Mouse (Mus musculus): ENCODE measurements around the gene Ttc30a1. TPM values are rescaled to one million over a fixed set of nuclear protein-coding genes. Genes with fewer than 3 reads are reported as not detected.
A peak's percentile ranks its signal among the peaks of the same experiment; 100 is the strongest.
"Not testable (repeated sequence)": the region's sequence is repeated elsewhere in the genome, so short reads cannot be mapped to it uniquely, and the experiment has no call there.

The Ttc30a1 gene
- total RNA-seq (2021): 1 to 10 TPM in 1 of 2 experiments, under 1 TPM in 1; 0.82 to 1.1 TPM
- long read RNA-seq, experiment 1, partial matches to known transcripts: 0 of 3 reads
- long read RNA-seq, experiment 1, other reads (novel, unspliced or antisense): 0 of 3 reads
- long read RNA-seq, experiment 2: 0 reads

- peak; percentile 68 for DNase-seq
- intact Hi-C loops (cut with DNase I; ENCODE audit: low total_unique reads): not testable (repeated sequence)
Observed at GRCm38 (mm10) chr2:75981440-75982081, at the start of gene Ttc30a1. Gene Ttc30a1, minus strand, starts transcription at chr2:75981967.

- DNase-seq: no peak
- intact Hi-C loops (cut with DNase I; ENCODE audit: low total_unique reads): no loop called here
Observed at GRCm38 (mm10) chr2:76030080-76030479, 48.3 kb upstream of the Ttc30a1 start.

- DNase-seq: peak; percentile 9
- intact Hi-C loops (cut with DNase I; ENCODE audit: low total_unique reads): no loop called here
Observed at GRCm38 (mm10) chr2:76029081-76029901, 47.5 kb upstream of the Ttc30a1 start.

GRCm38 (mm10) chr2:76016890-76017289, 35.1 kb upstream of the Ttc30a1 start:
- no peak for DNase-seq
- intact Hi-C loops (cut with DNase I; ENCODE audit: low total_unique reads): no loop called here

- intact Hi-C loops (cut with DNase I; ENCODE audit: low total_unique reads): no loop called here
- no peak for DNase-seq
Observed at GRCm38 (mm10) chr2:76016136-76016535, 34.4 kb upstream of the Ttc30a1 start.

DNA sequence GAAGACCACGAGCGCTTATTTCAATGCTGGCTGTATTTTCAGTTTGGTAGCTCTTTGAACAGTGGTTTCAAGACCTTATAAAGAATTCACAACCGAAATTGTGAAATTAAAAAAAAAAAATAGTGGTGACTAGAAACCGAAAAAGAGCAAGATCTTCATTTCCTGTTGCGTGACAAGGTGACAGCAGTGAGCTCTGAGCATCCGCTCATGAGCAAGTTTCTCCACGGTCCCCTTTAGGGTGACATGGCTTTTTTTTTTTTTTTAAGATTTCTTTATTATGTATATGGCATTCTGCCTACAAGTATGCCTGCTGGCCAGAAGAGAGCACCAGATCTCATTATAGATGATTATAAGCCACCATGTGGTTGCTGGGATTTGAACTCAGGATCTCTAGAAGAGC, 33.7 kb upstream of the Ttc30a1 start:
- DNase-seq: no peak
- intact Hi-C loops (cut with DNase I; ENCODE audit: low total_unique reads): no loop called here

GRCm38 (mm10) chr2:76014659-76015058, 32.9 kb upstream of the Ttc30a1 start:
- intact Hi-C loops (cut with DNase I; ENCODE audit: low total_unique reads): no loop called here
- DNase-seq: no peak

DNA sequence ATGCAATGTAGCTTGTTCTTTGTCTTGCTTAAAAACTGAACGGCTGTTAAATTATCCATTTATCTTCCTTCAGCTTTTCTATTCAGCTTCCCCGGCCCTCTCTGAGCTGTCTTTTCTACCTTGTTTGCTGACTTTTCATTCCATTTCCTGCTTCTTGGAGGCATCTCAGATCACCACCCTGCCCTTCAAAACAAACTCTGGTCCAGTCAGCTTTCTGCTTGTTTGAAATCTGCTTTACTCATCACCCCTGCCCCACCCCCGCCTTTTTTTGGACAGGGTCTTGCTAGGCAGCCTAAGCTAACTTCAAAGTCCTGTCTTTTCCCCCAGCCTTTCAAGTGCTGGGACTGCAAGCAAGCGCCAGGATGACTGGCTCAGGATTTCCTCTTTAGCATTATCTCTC, 24.4 kb upstream of the Ttc30a1 start:
- no peak for DNase-seq
- intact Hi-C loops (cut with DNase I; ENCODE audit: low total_unique reads): no loop called here

GRCm38 (mm10) chr2:76002899-76003298, 21.1 kb upstream of the Ttc30a1 start:
- no peak for DNase-seq
- intact Hi-C loops (cut with DNase I; ENCODE audit: low total_unique reads): no loop called here

DNA sequence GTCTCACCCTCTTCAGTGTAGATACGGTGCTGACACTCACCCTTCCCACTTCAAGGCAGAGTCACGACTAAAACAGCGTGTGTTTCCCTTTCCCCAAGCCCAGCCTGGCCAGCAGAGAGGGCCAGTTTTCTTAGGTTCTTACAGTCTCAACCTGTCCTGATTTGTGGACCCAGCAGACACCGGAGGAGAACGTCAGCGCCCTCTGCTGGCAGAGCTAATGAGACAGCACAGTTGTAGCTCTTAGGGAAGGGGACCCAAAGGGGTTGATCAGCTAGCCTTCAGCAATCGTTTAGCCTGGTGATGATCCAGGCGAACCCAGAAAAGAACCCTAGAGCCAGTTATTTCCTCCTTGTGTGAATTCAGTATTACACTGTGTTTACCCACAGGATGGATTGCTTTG, 19.6 kb upstream of the Ttc30a1 start:
- intact Hi-C loops (cut with DNase I; ENCODE audit: low total_unique reads): no loop called here
- DNase-seq: peak; percentile 68

DNA sequence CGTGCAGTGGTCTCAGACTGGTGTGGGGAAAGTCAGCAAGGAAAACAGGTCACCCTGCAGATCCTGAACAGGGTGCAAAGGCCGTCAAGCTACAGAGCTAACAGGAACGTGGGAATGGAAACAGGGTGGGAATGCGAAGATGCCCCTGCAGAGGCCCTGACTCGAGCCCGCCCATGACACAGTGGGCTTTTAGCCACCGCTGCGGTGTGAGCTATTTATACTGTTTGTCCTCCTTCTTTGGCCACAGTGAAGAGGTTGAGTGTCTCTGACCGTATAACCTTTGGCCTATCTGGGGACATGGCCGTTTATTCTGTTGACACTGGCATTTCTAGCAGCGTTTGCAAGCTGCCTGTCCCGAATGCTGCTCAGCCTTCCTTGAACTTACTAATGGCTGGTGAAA, 17.9 kb upstream of the Ttc30a1 start:
- DNase-seq: peak; percentile 24
- intact Hi-C loops (cut with DNase I; ENCODE audit: low total_unique reads): no loop called here

- intact Hi-C loops (cut with DNase I; ENCODE audit: low total_unique reads): no loop called here
- no peak for DNase-seq
Observed at GRCm38 (mm10) chr2:75998692-75999091, 16.9 kb upstream of the Ttc30a1 start.

GRCm38 (mm10) chr2:75997726-75998125, 16.0 kb upstream of the Ttc30a1 start:
- no peak for DNase-seq
- intact Hi-C loops (cut with DNase I; ENCODE audit: low total_unique reads): no loop called here

- DNase-seq: no peak
- intact Hi-C loops (cut with DNase I; ENCODE audit: low total_unique reads): loop anchor here (5.0 kb wide), 1 partner anchor 77 kb away; no protein-coding TSS in a partner anchor
Observed at GRCm38 (mm10) chr2:75994841-75995240, 13.1 kb upstream of the Ttc30a1 start.

- intact Hi-C loops (cut with DNase I; ENCODE audit: low total_unique reads): loop anchor here (5.0 kb wide), 1 partner anchor 81 kb away; no protein-coding TSS in a partner anchor
- no peak for DNase-seq
Observed at GRCm38 (mm10) chr2:75991581-75992205, 9.9 kb upstream of the Ttc30a1 start.

- intact Hi-C loops (cut with DNase I; ENCODE audit: low total_unique reads): loop anchor here (5.0 kb wide), 1 partner anchor 81 kb away; no protein-coding TSS in a partner anchor
- peak; percentile 77 for DNase-seq
Observed at GRCm38 (mm10) chr2:75990885-75991539, 9.2 kb upstream of the Ttc30a1 start.

- DNase-seq: no peak
- intact Hi-C loops (cut with DNase I; ENCODE audit: low total_unique reads): loop anchor here (5.0 kb wide), 1 partner anchor 83 kb away; no protein-coding TSS in a partner anchor
Observed at GRCm38 (mm10) chr2:75989694-75990093, 7.9 kb upstream of the Ttc30a1 start.

GRCm38 (mm10) chr2:75988779-75989363, 7.1 kb upstream of the Ttc30a1 start:
- no peak for DNase-seq

DNA sequence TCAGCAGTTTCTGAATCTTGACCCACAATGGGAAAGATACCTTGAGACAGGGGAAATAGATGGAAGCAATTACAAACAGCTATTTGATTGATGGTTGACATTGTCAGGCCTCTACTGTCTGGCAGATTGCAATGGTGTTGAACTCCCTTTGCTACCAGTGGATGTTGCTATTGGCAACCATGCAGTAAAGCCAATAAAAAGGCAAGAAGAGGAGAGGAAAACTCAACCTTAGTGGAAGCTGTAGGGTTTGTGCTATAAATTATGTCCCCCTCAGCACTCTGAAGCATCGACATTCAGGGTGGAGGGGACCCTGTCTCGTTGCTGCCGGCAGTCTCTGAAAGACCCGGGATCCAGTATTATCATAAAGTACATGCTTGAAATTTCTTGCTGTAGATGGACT, 6.6 kb upstream of the Ttc30a1 start:
- DNase-seq: no peak
- intact Hi-C loops (cut with DNase I; ENCODE audit: low total_unique reads): no loop called here

More at GRCm38 (mm10) chr2:75988779-75989363, 7.1 kb upstream of the Ttc30a1 start:
- intact Hi-C loops (cut with DNase I; ENCODE audit: low total_unique reads): no loop called here
